Mouse (Mus musculus): ENCODE measurements around the gene Srl. TPM values are rescaled to one million over a fixed set of nuclear protein-coding genes. Genes with fewer than 3 reads are reported as not detected.

Gene Srl
- total RNA-seq, 2 experiments from 2014 or later: 5.1 to 5.9 TPM

DNA sequence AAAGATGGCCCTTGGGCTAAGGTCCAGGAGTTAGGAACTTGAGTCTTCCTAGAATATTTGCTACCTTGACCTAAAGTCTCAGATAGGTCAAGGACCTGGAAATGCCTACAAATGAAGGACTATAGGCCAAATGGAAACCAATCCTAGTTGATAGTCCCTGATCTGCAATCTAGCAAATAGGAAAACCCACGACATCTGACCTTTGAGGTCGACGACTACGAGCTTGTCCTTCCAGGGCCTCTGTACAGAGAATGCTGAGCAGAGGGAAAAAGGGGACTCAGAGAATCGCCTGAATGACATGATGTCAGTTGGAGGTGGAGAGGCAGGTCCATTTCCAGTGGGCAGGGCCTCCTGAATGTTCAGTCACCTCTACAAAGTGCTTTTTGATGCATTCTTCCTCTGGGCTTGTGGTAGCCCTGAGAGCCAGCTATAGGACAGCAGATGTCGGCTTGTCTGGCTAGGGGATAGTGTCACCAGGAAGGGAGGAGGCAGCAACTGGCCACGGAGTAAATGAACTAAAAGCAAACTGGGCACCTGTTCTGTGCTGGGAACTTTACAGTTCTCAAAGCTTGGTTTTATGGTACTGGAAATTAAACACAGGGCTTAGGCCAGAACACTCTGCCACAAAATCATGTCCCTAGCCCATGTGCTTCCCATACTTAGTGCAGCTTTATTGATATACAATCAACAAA, 18.2 kb downstream of the Srl start:
- no peak for DNase-seq (ENCODE audit: extremely low spot score in 1 of 2, low spot score in 2 of 2)
- H3K27ac ChIP-seq: no peak overlapping the region
- TF ChIP-seq CTCF (IDR thresholded peaks at IDR 0.05): no peak
- H3K4me3 ChIP-seq: no peak overlapping the region
- intact Hi-C loops (cut with DNase I): no loop called here

GRCm38 (mm10) chr16:4522879-4523278, 18.7 kb downstream of the Srl start:
- no peak overlapping the region for H3K4me3 ChIP-seq
- no peak for TF ChIP-seq CTCF (IDR thresholded peaks at IDR 0.05)
- H3K27ac ChIP-seq: no peak overlapping the region
- no peak for DNase-seq (ENCODE audit: extremely low spot score in 1 of 2, low spot score in 2 of 2)
- intact Hi-C loops (cut with DNase I): no loop called here

DNA sequence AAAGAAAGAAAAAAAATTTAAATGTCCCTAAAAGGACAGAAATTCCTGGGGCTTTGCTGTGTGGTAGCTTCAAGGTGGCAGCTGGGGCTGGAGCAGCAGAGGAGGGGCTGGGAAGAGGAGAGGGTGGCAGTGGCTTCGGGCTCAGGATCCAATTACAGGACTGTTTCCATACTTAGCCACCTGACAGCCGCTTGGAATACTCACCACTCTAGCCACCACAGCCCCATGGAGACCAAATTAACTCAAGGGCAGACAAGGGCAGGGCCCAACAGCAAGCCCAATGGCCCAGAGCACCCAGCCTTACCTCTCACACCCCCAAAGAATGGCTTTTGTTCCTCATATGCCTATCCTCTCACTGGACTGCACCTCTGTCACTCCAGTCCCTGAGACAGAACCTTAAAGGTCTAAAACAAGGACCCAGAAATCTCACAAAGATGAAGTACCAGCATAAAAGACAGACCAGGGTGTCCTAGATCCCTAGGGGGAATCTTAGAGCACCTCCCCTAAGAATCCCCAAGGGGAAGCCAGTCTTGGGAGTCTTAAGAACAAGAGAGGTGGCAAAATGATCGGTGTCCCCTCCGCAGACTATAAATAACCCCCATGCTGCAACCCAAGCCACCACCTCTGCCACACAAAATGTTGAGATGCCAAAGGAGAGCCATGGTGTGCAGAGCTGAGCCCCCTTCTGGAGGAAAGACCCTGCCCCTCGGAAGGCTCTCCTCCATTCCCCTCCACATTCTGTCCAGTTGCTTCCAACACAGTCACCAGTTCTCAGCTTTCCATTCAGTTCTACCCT, 19.7 kb downstream of the Srl start:
- H3K4me3 ChIP-seq: no peak overlapping the region
- no peak for TF ChIP-seq CTCF (IDR thresholded peaks at IDR 0.05)
- H3K27ac ChIP-seq: no peak overlapping the region
- no peak for DNase-seq (ENCODE audit: extremely low spot score in 1 of 2, low spot score in 2 of 2)
- intact Hi-C loops (cut with DNase I): no loop called here

GRCm38 (mm10) chr16:4521074-4521667, 20.4 kb downstream of the Srl start:
- intact Hi-C loops (cut with DNase I): no loop called here
- no peak overlapping the region for H3K27ac ChIP-seq
- DNase-seq (ENCODE audit: extremely low spot score in 1 of 2, low spot score in 2 of 2): no peak
- no peak overlapping the region for H3K4me3 ChIP-seq
- no peak for TF ChIP-seq CTCF (IDR thresholded peaks at IDR 0.05)

DNA sequence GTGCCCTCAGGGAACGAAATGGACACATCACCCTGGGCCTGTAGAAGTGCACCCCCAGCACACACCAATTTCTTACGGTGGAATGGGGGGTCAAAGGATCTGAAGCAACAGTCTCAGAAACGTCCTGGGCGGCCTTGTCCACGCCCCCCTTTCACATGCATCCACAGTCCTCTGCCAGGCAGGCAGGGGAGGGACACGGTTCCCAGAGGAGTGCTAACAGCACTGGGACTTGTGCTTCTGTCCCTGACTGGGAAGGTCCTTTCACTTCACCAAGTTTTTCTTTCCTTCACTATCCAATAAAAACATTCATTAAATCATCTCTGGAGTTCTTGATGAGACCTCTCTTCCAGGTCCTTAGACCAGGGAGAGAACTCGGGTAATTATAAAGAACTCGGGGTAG, 20.9 kb downstream of the Srl start:
- intact Hi-C loops (cut with DNase I): no loop called here
- no peak overlapping the region for H3K27ac ChIP-seq
- TF ChIP-seq CTCF (IDR thresholded peaks at IDR 0.05): no peak
- no peak for DNase-seq (ENCODE audit: extremely low spot score in 1 of 2, low spot score in 2 of 2)
- H3K4me3 ChIP-seq: no peak overlapping the region

- no peak overlapping the region for H3K4me3 ChIP-seq
- TF ChIP-seq CTCF (IDR thresholded peaks at IDR 0.05): no peak
- intact Hi-C loops (cut with DNase I): no loop called here
- no peak overlapping the region for H3K27ac ChIP-seq
- DNase-seq (ENCODE audit: extremely low spot score in 1 of 2, low spot score in 2 of 2): no peak
Measured at GRCm38 (mm10) chr16:4519825-4520224, 21.8 kb downstream of the Srl start.

- intact Hi-C loops (cut with DNase I): no loop called here
- no peak overlapping the region for H3K4me3 ChIP-seq
- no peak for DNase-seq (ENCODE audit: extremely low spot score in 1 of 2, low spot score in 2 of 2)
- no peak for TF ChIP-seq CTCF (IDR thresholded peaks at IDR 0.05)
- no peak overlapping the region for H3K27ac ChIP-seq
Measured at GRCm38 (mm10) chr16:4519157-4519556, 22.5 kb downstream of the Srl start.

DNA sequence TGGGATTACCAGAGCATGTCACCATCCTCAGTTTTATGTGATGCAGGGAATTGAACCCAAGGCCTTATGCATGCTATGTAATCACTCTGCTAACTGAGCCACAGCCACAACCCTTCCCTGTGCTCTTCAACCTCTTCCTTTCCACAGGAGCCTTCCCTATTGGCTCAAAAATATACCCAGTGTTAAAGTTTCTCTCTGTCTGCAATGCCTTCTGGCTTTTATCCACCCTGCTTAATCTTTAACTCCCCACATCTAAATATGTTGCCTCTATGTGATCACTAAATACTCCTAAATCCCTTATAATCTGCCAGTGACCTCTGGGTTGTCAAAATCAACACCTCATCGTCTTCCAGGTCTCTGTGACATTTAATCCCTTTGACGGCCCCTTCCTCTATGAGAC, 23.7 kb downstream of the Srl start:
- TF ChIP-seq CTCF (IDR thresholded peaks at IDR 0.05): no peak
- H3K4me3 ChIP-seq: no peak overlapping the region
- DNase-seq (ENCODE audit: extremely low spot score in 1 of 2, low spot score in 2 of 2): no peak
- intact Hi-C loops (cut with DNase I): no loop called here
- H3K27ac ChIP-seq: no peak overlapping the region

GRCm38 (mm10) chr16:4514383-4514782, 27.2 kb downstream of the Srl start:
- no peak for TF ChIP-seq CTCF (IDR thresholded peaks at IDR 0.05)
- no peak overlapping the region for H3K27ac ChIP-seq
- no peak for DNase-seq (ENCODE audit: extremely low spot score in 1 of 2, low spot score in 2 of 2)
- H3K4me3 ChIP-seq: no peak overlapping the region
- intact Hi-C loops (cut with DNase I): no loop called here

GRCm38 (mm10) chr16:4512661-4513438, 28.8 kb downstream of the Srl start:
- Histone ChIP-seq H3K27ac (peak overlapping the region; percentile 30; the same call in 1 of the 2 replicates), H3K4me3 (no peak overlapping the region)
- intact Hi-C loops (cut with DNase I): no loop called here
- TF ChIP-seq CTCF (IDR thresholded peaks at IDR 0.05): no peak
- DNase-seq (ENCODE audit: extremely low spot score in 1 of 2, low spot score in 2 of 2): peak in 1 of 2 experiments; percentile 14

DNA sequence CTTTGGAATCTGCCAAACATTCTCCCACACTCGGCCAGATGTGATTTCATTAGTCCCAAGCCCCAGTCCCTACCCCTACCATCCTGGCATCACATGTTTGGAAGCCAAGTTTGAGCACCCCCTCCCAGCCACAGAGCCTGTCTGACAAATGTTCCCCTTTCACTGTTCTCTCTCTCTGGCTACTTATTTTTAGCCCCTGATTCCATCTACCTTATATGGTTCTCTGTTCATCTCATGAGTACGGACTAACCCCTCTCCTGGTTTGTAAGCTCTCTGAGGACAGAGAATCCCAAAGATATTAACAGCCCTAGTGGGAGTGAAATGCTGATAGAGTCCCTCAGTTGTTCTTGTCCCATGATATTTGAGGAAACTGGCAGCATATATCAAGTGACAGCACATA, 30.2 kb downstream of the Srl start:
- TF ChIP-seq CTCF (IDR thresholded peaks at IDR 0.05): no peak
- Histone ChIP-seq H3K4me3 (no peak overlapping the region), H3K27ac (no peak overlapping the region)
- intact Hi-C loops (cut with DNase I): no loop called here
- DNase-seq (ENCODE audit: extremely low spot score in 1 of 2, low spot score in 2 of 2): no peak

GRCm38 (mm10) chr16:4506181-4506580, 35.4 kb downstream of the Srl start:
- Histone ChIP-seq H3K4me3 (no peak overlapping the region), H3K27ac (no peak overlapping the region)
- DNase-seq (ENCODE audit: extremely low spot score in 1 of 2, low spot score in 2 of 2): no peak
- intact Hi-C loops (cut with DNase I): no loop called here
- TF ChIP-seq CTCF (IDR thresholded peaks at IDR 0.05): no peak
